Mouse (Mus musculus) stomach, embryonic 14.5 days (tissue): ENCODE data around the gene Ccl25. TPM values are rescaled to one million over a fixed set of nuclear protein-coding genes. Genes with fewer than 3 reads are reported as not detected.
A peak's percentile ranks its signal among the peaks of the same experiment; 100 is the strongest.

Experiments used
- ATAC-seq: fragments of 200-750 bp; cut with Nextera tagmentation; 2 replicates; pipeline ENCODE4 v1.8.0; 2017; ENCODE audit warnings: low read depth, moderate TSS enrichment; ENCODE audit not compliant: insufficient number of reproducible peaks, insufficient read depth, low FRiP score
- H3K27ac ChIP-seq: fragments of 300-500 bp; sonication (generic); 2 replicates; pipeline ENCODE4 v1.5.1; 2014; ENCODE audit warnings: mild to moderate bottlenecking, low read length, moderate library complexity, mixed read lengths
- H3K27me3 ChIP-seq: fragments of 300-500 bp; sonication (generic); 2 replicates; pipeline ENCODE4 v1.6.1; 2014; ENCODE audit warnings: low read length, control low read depth, mixed read lengths; ENCODE audit not compliant: control insufficient read depth, insufficient read depth
- H3K36me3 ChIP-seq: fragments of 300-500 bp; sonication (generic); 2 replicates; pipeline ENCODE4 v1.6.1; 2014; ENCODE audit warnings: mild to moderate bottlenecking, control low read depth, low read length, moderate library complexity, mixed read lengths; ENCODE audit not compliant: control insufficient read depth, insufficient read depth
- H3K4me1 ChIP-seq: fragments of 300-500 bp; sonication (generic); 2 replicates; pipeline ENCODE4 v1.6.1; 2014; ENCODE audit warnings: low read length, control low read depth, mixed read lengths; ENCODE audit not compliant: control insufficient read depth, insufficient read depth
- H3K4me2 ChIP-seq: fragments of 300-500 bp; sonication (generic); replicated peaks from 2 replicates; pipeline ENCODE4 v1.6.1; 2014; ENCODE audit warnings: low read depth, low read length, control low read depth
- H3K4me3 ChIP-seq: fragments of 300-500 bp; sonication (generic); 2 replicates; pipeline ENCODE4 v1.5.1; 2014; ENCODE audit warnings: low read depth, low read length, control low read depth
- H3K9ac ChIP-seq: fragments of 300-500 bp; sonication (generic); replicated peaks from 2 replicates; pipeline ENCODE4 v1.6.1; 2014; ENCODE audit warnings: low read depth, mild to moderate bottlenecking, control low read depth, low read length, moderate library complexity, mixed read lengths
- H3K9me3 ChIP-seq: fragments of 300-500 bp; sonication (generic); 2 replicates; pipeline ENCODE4 v1.6.1; 2016; ENCODE audit warnings: low read depth, low read length, control low read depth; ENCODE audit not compliant: control insufficient read depth
- WGBS: fragments of 180-500 bp; shearing (Covaris S2); extraction: QIAGEN DNeasy Blood & Tissue Kit; methylation state at CpG from one replicate; pipeline ENCODE4 v1.1.7; 2014; 5-methylcytosine and 5-hydroxymethylcytosine counted together
- polyA plus RNA-seq: library from polyadenylated mRNA; unstranded; fragments of >200 nt; fragmentation: Nextera tagmentation; extraction: Ambion mirVana; gene quantifications from 2 replicates; pipeline ENCODE4 v1.2.1, GENCODE M21; 2014

Gene Ccl25
- polyA plus RNA-seq, 1 experiment from 2014 or later = 17.2 TPM

- WGBS = under 1% methylated on average over 6 of the region's 6 CpGs
- no peak for ATAC-seq
- no peak overlapping the region for H3K27ac ChIP-seq
- no peaks in the 10 kb centered on the region for H3K27me3 ChIP-seq
- no peaks in the 10 kb centered on the region for H3K9me3 ChIP-seq
- H3K4me3 ChIP-seq = peak overlapping the region; percentile 99
- peaks cover 13% of the 10 kb centered on the region for H3K4me1 ChIP-seq
- peak overlapping the region; percentile 96 for H3K4me2 ChIP-seq
- peaks cover 41% of the 10 kb centered on the region for H3K36me3 ChIP-seq
- H3K9ac ChIP-seq = peak overlapping the region; percentile 99
These were observed 1.1 kb upstream of the Ccl25 start for GRCm38 (mm10) chr8:4323917-4324316.

- under 1% methylated on average over 42 of the region's 42 CpGs for WGBS
- Histone ChIP-seq H3K4me1 (peaks cover 13% of the 10 kb centered on the region), H3K4me2 (peak overlapping the region; percentile 96), H3K9me3 (no peaks in the 10 kb centered on the region), H3K36me3 (peaks cover 40% of the 10 kb centered on the region), H3K4me3 (peak overlapping the region; percentile 99), H3K27me3 (no peaks in the 10 kb centered on the region), H3K9ac (peak overlapping the region; percentile 99), H3K27ac (peak overlapping the region; percentile 74)
- ATAC-seq = peak; percentile 75
These were observed 485 bp upstream of the Ccl25 start for GRCm38 (mm10) chr8:4324525-4324924.

- Histone ChIP-seq H3K9me3 (no peaks in the 10 kb centered on the region), H3K9ac (peak overlapping the region; percentile 99), H3K4me3 (peak overlapping the region; percentile 99), H3K27ac (no peak overlapping the region), H3K27me3 (no peaks in the 10 kb centered on the region), H3K4me2 (peak overlapping the region; percentile 69), H3K36me3 (peaks cover 37% of the 10 kb centered on the region), H3K4me1 (peaks cover 13% of the 10 kb centered on the region)
- 44% methylated on average over 7 of the region's 7 CpGs for WGBS
- no peak for ATAC-seq
These were observed 684 bp downstream of the Ccl25 start for GRCm38 (mm10) chr8:4325751-4326036.

- Histone ChIP-seq H3K4me3 (no peak overlapping the region), H3K9me3 (no peaks in the 10 kb centered on the region), H3K9ac (no peak overlapping the region), H3K27me3 (no peaks in the 10 kb centered on the region), H3K36me3 (peaks cover 39% of the 10 kb centered on the region), H3K4me1 (no peaks in the 10 kb centered on the region), H3K4me2 (no peak overlapping the region), H3K27ac (no peak overlapping the region)
- ATAC-seq = no peak
- WGBS = 87% methylated on average over 5 of the region's 5 CpGs
These were observed 4.0 kb downstream of the Ccl25 start for GRCm38 (mm10) chr8:4329000-4329399.

- no peak for ATAC-seq
- H3K4me3 ChIP-seq = no peak overlapping the region
- H3K4me2 ChIP-seq = no peak overlapping the region
- H3K27ac ChIP-seq = no peak overlapping the region
- H3K4me1 ChIP-seq = no peaks in the 10 kb centered on the region
- 91% methylated on average over 1 of the region's 1 CpGs for WGBS
- no peak overlapping the region for H3K9ac ChIP-seq
- no peaks in the 10 kb centered on the region for H3K27me3 ChIP-seq
- no peaks in the 10 kb centered on the region for H3K9me3 ChIP-seq
- H3K36me3 ChIP-seq = peaks cover 48% of the 10 kb centered on the region
These were observed 9.0 kb downstream of the Ccl25 start for GRCm38 (mm10) chr8:4333966-4334365.

- no peak overlapping the region for H3K9ac ChIP-seq
- H3K36me3 ChIP-seq = peaks cover 39% of the 10 kb centered on the region
- H3K4me1 ChIP-seq = no peaks in the 10 kb centered on the region
- H3K9me3 ChIP-seq = no peaks in the 10 kb centered on the region
- no peak for ATAC-seq
- no peaks in the 10 kb centered on the region for H3K27me3 ChIP-seq
- H3K4me3 ChIP-seq = no peak overlapping the region
- H3K27ac ChIP-seq = no peak overlapping the region
- no peak overlapping the region for H3K4me2 ChIP-seq
- WGBS = 81% methylated on average over 2 of the region's 2 CpGs
These were observed 10.7 kb downstream of the Ccl25 start for GRCm38 (mm10) chr8:4335678-4336077.

- Histone ChIP-seq H3K27me3 (no peaks in the 10 kb centered on the region), H3K4me2 (no peak overlapping the region), H3K36me3 (peaks cover 11% of the 10 kb centered on the region), H3K4me3 (no peak overlapping the region), H3K27ac (no peak overlapping the region), H3K4me1 (no peaks in the 10 kb centered on the region), H3K9ac (no peak overlapping the region), H3K9me3 (no peaks in the 10 kb centered on the region)
- ATAC-seq = no peak
- WGBS = 92% methylated on average over 3 of the region's 3 CpGs
These were observed 15.2 kb downstream of the Ccl25 start for GRCm38 (mm10) chr8:4340207-4340606.

GRCm38 (mm10) chr8:4347661-4348060, 22.7 kb downstream of the Ccl25 start:
- WGBS = 41% methylated on average over 7 of the region's 7 CpGs
- no peaks in the 10 kb centered on the region for H3K4me1 ChIP-seq

GRCm38 (mm10) chr8:4348275-4348674, 23.3 kb downstream of the Ccl25 start:
- H3K27ac ChIP-seq = no peak overlapping the region
- 24% methylated on average over 12 of the region's 12 CpGs for WGBS
- H3K4me3 ChIP-seq = no peak overlapping the region
- no peaks in the 10 kb centered on the region for H3K4me1 ChIP-seq
- no peak overlapping the region for H3K4me2 ChIP-seq
- H3K27me3 ChIP-seq = no peaks in the 10 kb centered on the region
- no peaks in the 10 kb centered on the region for H3K36me3 ChIP-seq
- no peak overlapping the region for H3K9ac ChIP-seq
- no peaks in the 10 kb centered on the region for H3K9me3 ChIP-seq
- no peak for ATAC-seq

More at GRCm38 (mm10) chr8:4347661-4348060, 22.7 kb downstream of the Ccl25 start:
- no peak overlapping the region for H3K27ac ChIP-seq
- 0 out of 2 replicates have a peak overlapping the region, but pooled peaks have one; percentile 3 for H3K4me2 ChIP-seq
- no peak overlapping the region for H3K9ac ChIP-seq
- no peak; the same call in 1 of the 2 replicates for ATAC-seq
- H3K4me3 ChIP-seq = no peak overlapping the region
- no peaks in the 10 kb centered on the region for H3K9me3 ChIP-seq
- H3K27me3 ChIP-seq = no peaks in the 10 kb centered on the region
- no peaks in the 10 kb centered on the region for H3K36me3 ChIP-seq
